Mouse (Mus musculus): ENCODE measurements around the gene Sez6l. TPM values are rescaled to one million over a fixed set of nuclear protein-coding genes. Genes with fewer than 3 reads are reported as not detected.

Sez6l gene
- polyA plus RNA-seq, 1 experiment from 2014 or later, result 46.3 TPM

DNA sequence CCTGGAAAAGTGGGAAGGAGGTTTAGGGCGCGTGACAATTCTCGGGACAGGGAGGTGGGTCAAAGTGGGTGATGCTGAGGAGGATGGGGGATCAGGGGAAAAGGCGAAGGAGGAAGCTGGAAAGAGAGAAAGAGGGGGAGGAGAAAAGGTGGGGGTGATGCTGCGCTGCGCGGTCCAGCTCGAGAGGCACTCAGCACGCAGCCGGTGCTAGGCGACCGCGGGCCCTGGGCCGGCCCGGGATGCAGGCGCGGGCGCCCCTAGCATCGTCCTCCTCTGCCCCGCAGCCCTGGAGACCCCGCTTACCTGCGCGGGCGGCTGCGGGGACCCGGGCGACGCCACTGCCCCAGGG is 182.6 kb downstream of the Sez6l start:
- H3K9me3 ChIP-seq (ENCODE audit: control insufficient read depth, low read length), result no peaks in the 10 kb centered on the region
- no peaks in the 10 kb centered on the region for H3K27me3 ChIP-seq (ENCODE audit: control insufficient read depth, insufficient read depth, low read length)
- peak overlapping the region; percentile 63 for H3K4me2 ChIP-seq (ENCODE audit: low read length)
- peaks cover 19% of the 10 kb centered on the region; the same call in 1 of the 2 replicates for H3K36me3 ChIP-seq (ENCODE audit: control insufficient read depth, insufficient read depth, low read length)
- H3K4me1 ChIP-seq (ENCODE audit: control insufficient read depth, insufficient read depth, low read length), result peaks cover 32% of the 10 kb centered on the region
- ATAC-seq (ENCODE audit: low FRiP score, low TSS enrichment), result peak; percentile 79
- peak overlapping the region; percentile 78 for H3K9ac ChIP-seq (replicated peaks; ENCODE audit: low read length)
- no peak for DNase-seq
- peak overlapping the region; percentile 61 for H3K4me3 ChIP-seq (replicated peaks; ENCODE audit: low read depth, low read length)
- 0% methylated on average over 18 of the region's 28 CpGs for WGBS
- peak overlapping the region; percentile 85 for H3K27ac ChIP-seq (replicated peaks; ENCODE audit: low read depth, low read length)

DNA sequence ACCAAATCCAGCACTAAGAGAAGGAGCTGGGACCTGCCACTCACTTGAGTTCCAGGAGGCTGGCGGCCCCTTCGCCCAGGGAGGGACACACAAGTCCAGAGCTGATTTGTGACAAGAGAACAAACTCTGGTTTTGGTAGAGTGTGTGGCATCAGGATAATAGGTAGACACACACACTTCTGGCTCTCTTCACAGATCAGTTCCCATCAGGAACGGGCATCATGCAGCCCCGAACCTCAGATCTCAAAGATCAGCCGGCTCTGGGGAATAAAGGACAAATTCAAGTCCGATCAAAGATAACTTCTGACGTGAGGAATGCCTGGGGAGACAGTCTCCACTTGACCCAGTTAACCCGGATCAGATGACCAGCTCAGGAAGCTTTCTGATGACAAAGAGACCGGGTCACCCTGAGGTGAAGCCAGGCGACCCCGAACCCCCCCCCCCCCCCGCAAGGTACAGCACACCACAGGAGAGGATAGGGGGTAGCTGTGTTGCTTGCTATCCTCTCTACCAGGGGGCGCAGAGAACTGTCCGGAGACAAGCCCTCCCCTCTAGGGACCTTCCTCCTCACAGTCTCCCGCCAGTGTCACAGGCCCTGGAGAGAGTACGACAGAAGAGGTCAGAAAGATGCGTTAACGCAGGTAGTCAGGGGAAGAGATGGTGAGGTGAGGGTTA is 183.1 kb downstream of the Sez6l start:
- H3K27ac ChIP-seq (replicated peaks; ENCODE audit: low read depth, low read length), result peak overlapping the region; percentile 85
- H3K4me3 ChIP-seq (replicated peaks; ENCODE audit: low read depth, low read length), result peak overlapping the region; percentile 61
- H3K9me3 ChIP-seq (ENCODE audit: control insufficient read depth, low read length), result no peaks in the 10 kb centered on the region
- H3K27me3 ChIP-seq (ENCODE audit: control insufficient read depth, insufficient read depth, low read length), result no peaks in the 10 kb centered on the region
- H3K36me3 ChIP-seq (ENCODE audit: control insufficient read depth, insufficient read depth, low read length), result peaks cover 24% of the 10 kb centered on the region; the same call in 1 of the 2 replicates
- 7% methylated on average over 17 of the region's 18 CpGs for WGBS
- peak overlapping the region; percentile 78 for H3K9ac ChIP-seq (replicated peaks; ENCODE audit: low read length)
- peak overlapping the region; percentile 63 for H3K4me2 ChIP-seq (ENCODE audit: low read length)
- peak; percentile 10 for ATAC-seq (ENCODE audit: low FRiP score, low TSS enrichment)
- peaks cover 37% of the 10 kb centered on the region for H3K4me1 ChIP-seq (ENCODE audit: control insufficient read depth, insufficient read depth, low read length)
- DNase-seq, result peak; percentile 37

DNA sequence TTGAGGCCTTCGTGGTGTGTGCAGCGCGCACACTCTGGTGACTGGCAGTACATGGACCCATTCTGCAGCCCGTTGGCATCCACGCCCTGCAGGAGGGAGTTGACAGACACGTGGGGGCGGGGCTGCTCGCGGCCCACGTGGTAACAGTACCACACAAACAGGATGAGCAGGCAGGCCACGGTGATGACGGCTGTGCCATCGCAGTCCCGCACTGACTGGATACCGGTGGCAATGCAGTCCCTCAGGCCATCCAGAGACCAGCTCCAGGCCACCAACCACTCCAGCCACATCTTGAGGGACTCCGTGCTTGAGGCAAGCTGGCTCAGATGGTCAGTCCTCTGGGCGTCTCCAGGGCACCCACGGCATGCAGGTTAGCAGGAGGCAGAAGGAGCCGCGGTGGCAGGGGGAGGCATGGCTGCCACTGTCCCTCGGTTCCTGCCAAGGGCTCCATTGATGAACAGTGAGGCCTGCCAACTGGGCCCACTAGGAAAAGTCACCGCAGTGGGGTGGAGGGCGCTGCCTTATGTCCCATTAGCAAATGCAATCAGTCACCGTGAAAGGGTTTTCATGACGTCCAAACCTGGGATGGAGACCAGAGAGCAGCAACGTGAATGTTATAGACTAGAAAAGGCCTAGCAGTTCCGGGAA is 185.2 kb downstream of the Sez6l start:
- DNase-seq, result no peak
- Histone ChIP-seq H3K4me1 (ENCODE audit: control insufficient read depth, insufficient read depth, low read length) (peaks cover 39% of the 10 kb centered on the region), H3K9ac (replicated peaks; ENCODE audit: low read length) (no peak overlapping the region), H3K36me3 (ENCODE audit: control insufficient read depth, insufficient read depth, low read length) (peaks cover 30% of the 10 kb centered on the region), H3K27me3 (ENCODE audit: control insufficient read depth, insufficient read depth, low read length) (no peaks in the 10 kb centered on the region), H3K27ac (replicated peaks; ENCODE audit: low read depth, low read length) (no peak overlapping the region), H3K4me3 (replicated peaks; ENCODE audit: low read depth, low read length) (no peak overlapping the region), H3K9me3 (ENCODE audit: control insufficient read depth, low read length) (no peaks in the 10 kb centered on the region), H3K4me2 (ENCODE audit: low read length) (no peak overlapping the region)
- no peak for ATAC-seq (ENCODE audit: low FRiP score, low TSS enrichment)
- WGBS, result 68% methylated on average over 27 of the region's 27 CpGs

DNA sequence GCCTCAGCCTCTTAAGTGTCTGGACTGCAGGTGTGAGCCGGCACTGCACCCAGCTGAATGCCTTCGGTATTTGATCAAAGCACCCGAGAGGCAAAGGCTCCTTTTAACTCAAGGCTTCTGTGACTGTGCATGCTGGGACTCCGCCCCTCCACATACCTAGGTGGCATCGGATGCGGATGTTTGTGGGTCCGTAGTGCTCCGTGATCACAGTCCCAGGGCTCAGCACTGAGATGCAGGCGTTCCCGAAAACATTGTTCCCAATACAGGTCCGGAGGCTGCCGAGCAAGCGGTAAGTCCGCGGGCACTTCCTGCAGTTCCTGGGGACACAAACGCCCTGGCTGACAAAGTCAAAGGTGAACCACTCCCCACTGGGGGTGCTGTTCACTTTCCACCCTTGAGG is 186.0 kb downstream of the Sez6l start:
- DNase-seq (no peak), ATAC-seq (ENCODE audit: low FRiP score, low TSS enrichment) (no peak)
- Histone ChIP-seq H3K4me1 (ENCODE audit: control insufficient read depth, insufficient read depth, low read length) (peaks cover 39% of the 10 kb centered on the region), H3K36me3 (ENCODE audit: control insufficient read depth, insufficient read depth, low read length) (peaks cover 38% of the 10 kb centered on the region), H3K9me3 (ENCODE audit: control insufficient read depth, low read length) (no peaks in the 10 kb centered on the region), H3K4me2 (ENCODE audit: low read length) (no peak overlapping the region; the same call in 1 of the 2 replicates), H3K4me3 (replicated peaks; ENCODE audit: low read depth, low read length) (no peak overlapping the region), H3K27ac (replicated peaks; ENCODE audit: low read depth, low read length) (no peak overlapping the region), H3K27me3 (ENCODE audit: control insufficient read depth, insufficient read depth, low read length) (no peaks in the 10 kb centered on the region), H3K9ac (replicated peaks; ENCODE audit: low read length) (no peak overlapping the region)
- 63% methylated on average over 16 of the region's 16 CpGs for WGBS

DNA sequence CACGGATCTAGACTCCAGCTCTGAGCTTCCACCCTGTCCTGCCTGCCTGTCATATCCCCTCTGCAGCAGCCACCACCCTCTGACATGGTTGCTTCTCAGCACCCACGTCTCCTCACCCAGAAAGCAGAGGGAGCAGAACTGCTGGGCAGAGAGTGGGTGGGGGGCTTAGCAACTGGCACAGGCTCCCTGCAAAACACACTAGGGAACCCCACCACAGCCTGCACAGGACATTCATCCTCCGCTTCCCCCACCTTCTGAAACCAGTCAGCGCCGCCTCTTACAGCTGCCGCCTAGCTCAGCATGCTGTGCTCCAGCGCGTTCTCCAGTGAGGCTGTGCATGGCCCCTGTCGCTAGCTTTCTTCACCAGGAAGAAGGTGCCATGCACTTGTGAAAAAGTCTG is 187.6 kb downstream of the Sez6l start:
- ATAC-seq (ENCODE audit: low FRiP score, low TSS enrichment) (no peak), DNase-seq (no peak)
- Histone ChIP-seq H3K36me3 (ENCODE audit: control insufficient read depth, insufficient read depth, low read length) (peaks cover 54% of the 10 kb centered on the region), H3K9ac (replicated peaks; ENCODE audit: low read length) (no peak overlapping the region), H3K4me3 (replicated peaks; ENCODE audit: low read depth, low read length) (no peak overlapping the region), H3K27me3 (ENCODE audit: control insufficient read depth, insufficient read depth, low read length) (no peaks in the 10 kb centered on the region), H3K4me1 (ENCODE audit: control insufficient read depth, insufficient read depth, low read length) (peaks cover 34% of the 10 kb centered on the region), H3K9me3 (ENCODE audit: control insufficient read depth, low read length) (no peaks in the 10 kb centered on the region), H3K4me2 (ENCODE audit: low read length) (peak overlapping the region; percentile 27; the same call in 1 of the 2 replicates), H3K27ac (replicated peaks; ENCODE audit: low read depth, low read length) (no peak overlapping the region)
- WGBS, result 73% methylated on average over 9 of the region's 9 CpGs

DNA sequence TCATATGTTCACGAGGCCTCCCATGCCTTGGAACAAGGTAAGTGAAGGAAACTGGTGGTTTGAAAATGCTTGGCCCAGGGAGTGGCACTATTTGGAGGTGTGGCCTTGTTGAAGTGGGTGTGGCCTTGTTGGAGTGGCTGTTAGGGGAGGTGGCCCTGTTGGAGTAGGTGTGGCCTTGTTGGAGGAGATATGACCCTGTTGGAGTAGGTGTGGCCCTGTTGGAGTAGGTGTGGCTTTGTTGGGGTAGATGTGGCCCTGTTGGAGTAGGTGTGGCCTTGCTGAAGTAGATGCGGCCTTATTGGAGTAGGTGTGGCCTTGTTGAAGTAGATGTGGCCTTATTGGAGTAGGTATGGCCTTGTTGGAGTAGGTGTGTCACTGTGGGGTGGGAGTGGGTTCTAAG is 191.0 kb downstream of the Sez6l start:
- 84% methylated on average over 2 of the region's 2 CpGs for WGBS
- H3K4me2 ChIP-seq (ENCODE audit: low read length), result no peak overlapping the region
- DNase-seq (no peak), ATAC-seq (ENCODE audit: low FRiP score, low TSS enrichment) (no peak)
- peaks cover 45% of the 10 kb centered on the region for H3K36me3 ChIP-seq (ENCODE audit: control insufficient read depth, insufficient read depth, low read length)
- H3K9ac ChIP-seq (replicated peaks; ENCODE audit: low read length), result no peak overlapping the region
- no peaks in the 10 kb centered on the region for H3K9me3 ChIP-seq (ENCODE audit: control insufficient read depth, low read length)
- H3K27me3 ChIP-seq (ENCODE audit: control insufficient read depth, insufficient read depth, low read length), result no peaks in the 10 kb centered on the region
- H3K4me1 ChIP-seq (ENCODE audit: control insufficient read depth, insufficient read depth, low read length), result peaks cover 21% of the 10 kb centered on the region
- no peak overlapping the region for H3K27ac ChIP-seq (replicated peaks; ENCODE audit: low read depth, low read length)
- no peak overlapping the region for H3K4me3 ChIP-seq (replicated peaks; ENCODE audit: low read depth, low read length)

DNA sequence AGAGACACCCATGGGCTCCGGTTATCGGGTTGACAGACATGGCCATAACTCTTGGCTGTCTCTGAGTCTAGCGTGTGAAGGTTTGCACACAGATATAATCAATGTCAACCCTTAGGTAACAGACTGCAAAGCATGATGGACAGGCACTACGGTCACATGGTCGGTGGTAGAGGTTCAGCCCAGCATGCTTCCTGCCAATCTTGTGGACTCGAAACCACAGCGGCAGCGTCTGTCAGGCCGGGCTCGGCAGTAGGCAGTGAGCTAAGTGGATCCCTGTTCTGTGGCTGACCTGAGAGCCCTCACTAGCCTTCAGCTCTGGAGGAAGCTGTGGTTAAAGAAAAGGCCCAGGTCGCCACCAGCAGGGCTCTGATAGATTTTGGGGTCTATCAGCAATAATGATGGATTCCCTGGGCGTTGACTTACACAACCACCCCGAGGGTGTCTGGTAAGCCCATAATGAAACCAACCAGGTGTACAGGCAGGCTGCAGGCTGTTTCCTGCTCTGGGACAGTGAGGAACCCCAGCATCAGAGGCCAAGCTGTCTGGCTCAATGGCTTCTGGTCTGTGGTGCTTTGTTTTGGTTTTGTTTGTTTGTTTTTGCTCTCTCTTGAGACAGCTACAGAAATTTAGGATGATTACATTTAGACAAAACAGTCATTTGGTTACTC is 192.0 kb downstream of the Sez6l start:
- DNase-seq, result no peak
- ATAC-seq (ENCODE audit: low FRiP score, low TSS enrichment), result no peak
- Histone ChIP-seq H3K9ac (replicated peaks; ENCODE audit: low read length) (no peak overlapping the region), H3K4me1 (ENCODE audit: control insufficient read depth, insufficient read depth, low read length) (peaks cover 17% of the 10 kb centered on the region), H3K36me3 (ENCODE audit: control insufficient read depth, insufficient read depth, low read length) (peaks cover 41% of the 10 kb centered on the region), H3K27me3 (ENCODE audit: control insufficient read depth, insufficient read depth, low read length) (no peaks in the 10 kb centered on the region), H3K4me3 (replicated peaks; ENCODE audit: low read depth, low read length) (no peak overlapping the region), H3K4me2 (ENCODE audit: low read length) (no peak overlapping the region), H3K27ac (replicated peaks; ENCODE audit: low read depth, low read length) (no peak overlapping the region), H3K9me3 (ENCODE audit: control insufficient read depth, low read length) (no peaks in the 10 kb centered on the region)
- 94% methylated on average over 13 of the region's 13 CpGs for WGBS

DNA sequence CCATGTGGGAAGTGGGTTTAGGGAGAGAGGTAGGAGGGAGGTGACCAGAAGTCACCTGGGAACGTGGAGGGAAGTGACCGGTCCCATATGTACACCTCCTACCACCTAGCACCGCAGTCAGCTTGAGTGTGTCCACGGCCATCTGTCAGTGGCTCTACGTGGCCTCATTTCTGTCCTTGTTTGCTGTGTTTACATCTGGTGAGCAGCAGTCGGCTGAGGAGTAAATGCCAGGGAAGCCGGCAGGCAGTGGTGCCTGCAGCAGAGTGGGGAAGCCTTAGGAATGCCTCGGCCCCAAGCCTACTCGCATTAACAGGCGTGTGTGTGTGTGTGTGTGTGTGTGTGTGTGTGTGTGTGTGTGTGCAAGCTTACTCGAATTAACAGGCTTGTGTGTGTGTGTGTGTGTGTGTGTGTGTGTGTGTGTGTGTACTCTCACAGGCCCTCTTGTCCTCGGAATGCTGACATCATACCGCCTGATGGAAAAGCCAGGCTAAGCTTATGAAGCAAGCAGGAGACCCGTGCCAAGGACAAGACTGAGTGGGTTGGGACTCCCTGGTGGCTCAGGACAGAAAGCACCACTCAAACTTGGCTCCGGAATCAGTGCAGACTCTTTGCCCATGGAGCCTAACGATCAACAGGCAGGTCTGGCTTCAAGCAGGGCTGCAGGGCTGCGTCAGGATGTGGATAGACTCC is 194.2 kb downstream of the Sez6l start:
- Histone ChIP-seq H3K9ac (replicated peaks; ENCODE audit: low read length) (no peak overlapping the region), H3K4me1 (ENCODE audit: control insufficient read depth, insufficient read depth, low read length) (peaks cover 5% of the 10 kb centered on the region; the same call in 1 of the 2 replicates), H3K4me3 (replicated peaks; ENCODE audit: low read depth, low read length) (no peak overlapping the region), H3K27ac (replicated peaks; ENCODE audit: low read depth, low read length) (peak overlapping the region; percentile 78), H3K27me3 (ENCODE audit: control insufficient read depth, insufficient read depth, low read length) (no peaks in the 10 kb centered on the region), H3K9me3 (ENCODE audit: control insufficient read depth, low read length) (no peaks in the 10 kb centered on the region), H3K36me3 (ENCODE audit: control insufficient read depth, insufficient read depth, low read length) (peaks cover 47% of the 10 kb centered on the region), H3K4me2 (ENCODE audit: low read length) (no peak overlapping the region)
- peak; percentile 30 for DNase-seq
- no peak for ATAC-seq (ENCODE audit: low FRiP score, low TSS enrichment)
- WGBS, result 69% methylated on average over 16 of the region's 17 CpGs
